Mouse (Mus musculus) urinary bladder, postnatal 14 days (tissue): ENCODE measurements around the gene Zfp820.
A peak's percentile ranks its signal among the peaks of the same experiment; 100 is the strongest.
"Not testable (repeated sequence)": the region's sequence is repeated elsewhere in the genome, so short reads cannot be mapped to it uniquely, and the experiment has no call there.

Experiments
- DNase-seq: peaks from one replicate; pipeline ENCODE4 v3.0.0; 2021; ENCODE audit warnings: low spot score

Zfp820 gene

GRCm38 (mm10) chr17:21845545-21846321, at the start of gene Zfp820:
Zfp820 (minus strand) TSS chr17:21845772.
- peak; percentile 64 for DNase-seq

GRCm38 (mm10) chr17:21871256-21871655, 25.7 kb upstream of the Zfp820 start:
- no peak for DNase-seq

- not testable (repeated sequence) for DNase-seq
Measured at GRCm38 (mm10) chr17:21846322-21846582, 680 bp upstream of the Zfp820 start.

GRCm38 (mm10) chr17:21838510-21838909, 7.1 kb downstream of the Zfp820 start:
- DNase-seq = no peak

- DNase-seq = not testable (repeated sequence)
Measured at GRCm38 (mm10) chr17:21801373-21801772, 44.2 kb downstream of the Zfp820 start.

GRCm38 (mm10) chr17:21792256-21792655, 53.3 kb downstream of the Zfp820 start:
- DNase-seq = no peak

- no peak for DNase-seq
Measured at GRCm38 (mm10) chr17:21770336-21770735, 75.2 kb downstream of the Zfp820 start.
